Mouse (Mus musculus) intestine, embryonic 16.5 days (tissue): Measurements from ENCODE around the gene Klf12. TPM values are rescaled to one million over a fixed set of nuclear protein-coding genes. Genes with fewer than 3 reads are reported as not detected.

Experiments used
- ATAC-seq: fragments of 200-750 bp; cut with Nextera tagmentation; 2 replicates; pipeline ENCODE4 v1.8.0; 2017; ENCODE audit warnings: moderate TSS enrichment, moderate library complexity
- H3K27ac ChIP-seq: fragments of 300-500 bp; sonication (generic); 2 replicates; pipeline ENCODE4 v1.5.1; 2014; ENCODE audit warnings: mild to moderate bottlenecking, low read length
- H3K27me3 ChIP-seq: fragments of 300-500 bp; sonication (generic); replicated peaks from 2 replicates; pipeline ENCODE4 v1.6.1; 2014; ENCODE audit warnings: low read length, control low read depth, mixed read lengths; ENCODE audit not compliant: control insufficient read depth, insufficient read depth
- H3K36me3 ChIP-seq: fragments of 300-500 bp; sonication (generic); 2 replicates; pipeline ENCODE4 v1.6.1; 2014; ENCODE audit warnings: low read length, control low read depth; ENCODE audit not compliant: control insufficient read depth, insufficient read depth
- H3K4me1 ChIP-seq: fragments of 300-500 bp; sonication (generic); 2 replicates; pipeline ENCODE4 v1.6.1; 2014; ENCODE audit warnings: low read length, control low read depth, mixed read lengths; ENCODE audit not compliant: control insufficient read depth, insufficient read depth
- H3K4me2 ChIP-seq: fragments of 300-500 bp; sonication (generic); 2 replicates; pipeline ENCODE4 v1.6.1; 2014; ENCODE audit warnings: low read depth, low read length, control low read depth
- H3K4me3 ChIP-seq: fragments of 300-500 bp; sonication (generic); 2 replicates; pipeline ENCODE4 v1.5.1; 2014; ENCODE audit warnings: mild to moderate bottlenecking, low read length
- H3K9ac ChIP-seq: fragments of 300-500 bp; sonication (generic); 2 replicates; pipeline ENCODE4 v1.6.1; 2014; ENCODE audit warnings: low read depth, low read length
- H3K9me3 ChIP-seq: fragments of 300-500 bp; sonication (generic); 2 replicates; pipeline ENCODE4 v1.6.1; 2016; ENCODE audit warnings: low read length, control low read depth; ENCODE audit not compliant: control insufficient read depth
- WGBS: fragments of 180-500 bp; shearing (Covaris S2); extraction: QIAGEN DNeasy Blood & Tissue Kit; methylation state at CpG from one replicate; pipeline ENCODE4 v1.1.7; 2014; 5-methylcytosine and 5-hydroxymethylcytosine counted together
- polyA plus RNA-seq: library from polyadenylated mRNA; unstranded; fragments of >200 nt; fragmentation: Nextera tagmentation; extraction: Ambion mirVana; gene quantifications from 2 replicates; pipeline ENCODE4 v1.2.1, GENCODE M21; 2015

Klf12 gene
- polyA plus RNA-seq, 1 experiment from 2014 or later, result 8.6 TPM

DNA sequence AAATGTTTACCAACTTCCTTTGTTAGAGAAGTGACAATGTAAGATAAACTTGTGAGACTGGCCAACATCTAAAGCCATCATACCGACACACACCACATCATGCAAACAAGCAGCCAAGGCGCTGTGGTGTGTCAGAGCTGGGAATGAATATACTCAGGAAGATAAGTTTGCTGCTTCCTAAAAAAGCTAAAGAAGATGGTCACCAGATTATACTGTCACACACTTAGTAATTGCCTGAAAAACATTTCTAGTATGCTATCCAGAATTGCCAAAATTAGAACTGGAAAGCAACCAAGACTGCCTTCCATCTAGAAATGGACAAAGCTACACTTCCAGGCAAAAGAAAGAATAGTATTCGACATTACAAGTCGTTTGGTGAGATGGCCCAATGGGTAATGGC is 163.4 kb downstream of the Klf12 start:
- H3K4me1 ChIP-seq, result no peaks in the 10 kb centered on the region
- H3K9me3 ChIP-seq, result no peaks in the 10 kb centered on the region
- H3K4me3 ChIP-seq, result no peak overlapping the region
- H3K27me3 ChIP-seq, result no peaks in the 10 kb centered on the region
- no peak overlapping the region for H3K9ac ChIP-seq
- no peak for ATAC-seq
- no peaks in the 10 kb centered on the region for H3K36me3 ChIP-seq
- H3K27ac ChIP-seq, result no peak overlapping the region
- WGBS, result 91% methylated on average over 4 of the region's 4 CpGs
- no peak overlapping the region for H3K4me2 ChIP-seq

DNA sequence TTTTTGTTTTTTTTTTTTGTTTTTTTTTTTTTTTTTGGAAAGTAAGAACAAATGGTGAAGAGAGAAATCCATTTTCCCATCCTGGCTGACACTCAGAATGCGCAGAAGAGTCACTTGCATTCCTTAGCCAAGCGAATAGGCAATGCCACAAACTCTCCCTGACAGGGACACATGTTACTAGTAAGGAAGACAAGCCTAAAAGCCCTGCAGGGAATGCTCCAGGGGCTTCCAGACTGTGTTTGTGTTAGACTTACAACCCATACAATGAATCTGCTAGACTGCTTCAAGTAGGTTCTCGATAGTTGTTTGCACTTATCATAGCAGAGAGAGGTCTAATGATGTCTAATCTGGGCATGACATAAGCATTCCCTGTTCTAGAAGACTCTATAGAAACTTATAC is 164.6 kb downstream of the Klf12 start:
- WGBS, result 66% methylated on average over 3 of the region's 3 CpGs
- no peak overlapping the region for H3K9ac ChIP-seq

DNA sequence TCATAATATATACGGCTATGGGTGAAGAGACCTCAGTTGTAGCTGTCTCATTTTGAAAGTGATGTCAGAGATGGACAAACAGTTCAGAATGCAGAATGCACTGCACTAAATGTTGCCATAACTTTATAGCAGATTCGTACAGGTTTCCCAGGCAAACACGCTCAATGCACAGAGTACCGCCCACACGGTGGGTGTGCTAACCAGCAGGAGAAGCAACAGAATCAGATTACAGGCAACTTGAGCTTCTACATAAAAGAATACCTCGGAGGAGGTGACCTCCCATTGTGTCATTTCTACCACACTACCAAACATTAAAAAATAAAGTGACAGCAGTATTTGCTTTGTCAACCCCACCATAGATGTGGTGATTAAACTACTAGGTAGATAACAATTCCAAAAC is 171.1 kb downstream of the Klf12 start:
- H3K36me3 ChIP-seq, result no peaks in the 10 kb centered on the region
- H3K4me2 ChIP-seq, result no peak overlapping the region
- H3K27ac ChIP-seq, result no peak overlapping the region
- H3K4me3 ChIP-seq, result no peak overlapping the region
- no peaks in the 10 kb centered on the region for H3K27me3 ChIP-seq
- no peak overlapping the region for H3K9ac ChIP-seq
- ATAC-seq, result no peak
- no peaks in the 10 kb centered on the region for H3K9me3 ChIP-seq
- peaks cover 3% of the 10 kb centered on the region; the same call in 1 of the 2 replicates for H3K4me1 ChIP-seq
- 63% methylated on average over 6 of the region's 6 CpGs for WGBS

More for the DNA sequence above, 164.6 kb downstream of the Klf12 start:
- Histone ChIP-seq H3K36me3 (no peaks in the 10 kb centered on the region), H3K27me3 (no peaks in the 10 kb centered on the region), H3K4me3 (no peak overlapping the region), H3K4me2 (no peak overlapping the region), H3K4me1 (no peaks in the 10 kb centered on the region), H3K9me3 (no peaks in the 10 kb centered on the region), H3K27ac (no peak overlapping the region)
- ATAC-seq, result no peak

DNA sequence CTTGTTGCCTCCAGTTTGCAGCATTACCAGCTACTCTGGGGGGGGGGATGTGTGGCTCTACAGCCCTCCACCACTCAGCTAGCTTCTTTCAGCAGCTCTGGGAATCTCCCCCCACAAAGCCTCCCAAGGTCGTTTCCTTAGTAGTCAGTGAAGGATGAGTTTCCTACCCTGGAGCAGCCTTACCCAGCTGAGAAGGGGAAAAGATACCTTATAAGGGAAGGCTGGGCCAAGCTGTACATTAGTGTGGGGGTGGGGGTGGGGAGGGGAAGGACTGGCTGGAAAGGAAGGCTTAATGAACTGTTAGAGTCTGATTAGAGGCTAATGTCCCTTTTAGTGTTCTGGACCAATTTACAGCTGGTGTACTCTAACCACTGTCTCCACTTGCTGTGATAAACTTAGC is 172.7 kb downstream of the Klf12 start:
- H3K36me3 ChIP-seq, result no peaks in the 10 kb centered on the region
- H3K4me2 ChIP-seq, result no peak overlapping the region
- no peak overlapping the region for H3K9ac ChIP-seq
- H3K27ac ChIP-seq, result peak overlapping the region; percentile 11; the same call in 1 of the 2 replicates
- ATAC-seq, result peak; percentile 60
- no peaks in the 10 kb centered on the region for H3K27me3 ChIP-seq
- 10% methylated on average over 1 of the region's 1 CpGs for WGBS
- H3K4me3 ChIP-seq, result no peak overlapping the region
- peaks cover 3% of the 10 kb centered on the region; the same call in 1 of the 2 replicates for H3K4me1 ChIP-seq
- no peaks in the 10 kb centered on the region for H3K9me3 ChIP-seq

DNA sequence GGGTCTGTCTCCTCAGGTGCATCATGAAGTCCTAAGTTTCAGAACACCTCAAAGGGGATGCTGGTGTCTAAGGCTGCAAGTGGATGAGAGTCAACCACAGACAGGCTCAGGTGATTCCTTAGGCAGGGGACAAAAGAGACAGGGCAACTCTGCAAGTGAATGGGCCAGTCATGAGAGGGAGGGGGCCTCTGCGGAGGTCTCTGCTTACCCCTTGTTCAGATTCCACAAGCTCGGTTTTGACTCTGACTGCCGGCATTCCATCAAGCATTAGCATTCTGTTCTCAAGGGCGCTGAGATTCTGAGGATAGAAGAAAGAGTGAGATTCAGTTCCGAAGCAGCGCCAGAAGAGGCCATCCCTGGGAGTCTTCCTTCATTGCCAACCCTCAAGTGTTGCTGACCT is 174.9 kb downstream of the Klf12 start:
- 52% methylated on average over 6 of the region's 6 CpGs for WGBS
- no peak for ATAC-seq
- Histone ChIP-seq H3K4me3 (no peak overlapping the region), H3K36me3 (no peaks in the 10 kb centered on the region), H3K4me1 (peaks cover 3% of the 10 kb centered on the region; the same call in 1 of the 2 replicates), H3K4me2 (no peak overlapping the region), H3K27me3 (no peaks in the 10 kb centered on the region), H3K9me3 (no peaks in the 10 kb centered on the region), H3K27ac (no peak overlapping the region), H3K9ac (no peak overlapping the region)

DNA sequence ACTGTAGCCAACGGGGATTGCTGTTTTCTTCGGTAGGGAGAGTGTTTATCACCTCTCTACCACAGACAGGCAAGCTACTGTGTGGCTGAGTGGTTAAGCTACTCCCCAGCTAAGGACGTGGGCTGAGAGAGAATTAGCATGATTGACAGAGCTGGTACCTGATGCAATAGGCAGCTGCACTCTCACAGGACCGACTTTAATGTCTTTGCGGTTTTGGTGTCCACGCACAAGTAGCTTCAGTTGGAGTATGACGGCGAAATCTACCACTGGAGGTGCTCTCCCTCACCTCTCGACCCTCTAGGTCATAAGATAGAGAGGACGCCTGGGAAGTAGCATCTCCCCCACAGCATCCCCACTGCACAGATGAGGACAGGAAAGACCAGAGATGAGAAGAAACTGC is 178.9 kb downstream of the Klf12 start:
- no peak overlapping the region for H3K27ac ChIP-seq
- no peak for ATAC-seq
- H3K4me3 ChIP-seq, result no peak overlapping the region
- no peaks in the 10 kb centered on the region for H3K4me1 ChIP-seq
- no peak overlapping the region for H3K4me2 ChIP-seq
- no peak overlapping the region for H3K9ac ChIP-seq
- no peaks in the 10 kb centered on the region for H3K36me3 ChIP-seq
- WGBS, result 85% methylated on average over 10 of the region's 10 CpGs
- no peaks in the 10 kb centered on the region for H3K9me3 ChIP-seq
- H3K27me3 ChIP-seq, result no peaks in the 10 kb centered on the region

DNA sequence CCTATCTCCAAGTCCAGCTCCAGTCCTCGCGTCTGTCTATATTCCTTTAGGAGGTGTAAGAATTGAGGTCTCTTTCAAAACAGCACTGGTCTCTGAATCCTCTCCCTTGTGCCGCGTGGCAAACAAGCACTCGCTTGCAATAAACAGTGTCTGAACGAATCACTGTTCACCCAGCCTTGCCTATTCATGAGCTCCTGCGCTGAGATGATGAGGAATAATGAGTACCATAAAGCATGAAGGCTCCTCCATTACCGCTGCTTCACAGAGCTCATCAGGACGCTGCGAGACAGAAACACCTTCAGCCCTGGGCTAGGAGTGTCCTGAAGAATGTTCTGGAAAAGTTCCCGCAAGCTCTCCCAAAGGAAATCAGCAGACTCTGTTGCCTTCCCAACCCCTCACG is 179.7 kb downstream of the Klf12 start:
- Histone ChIP-seq H3K9ac (no peak overlapping the region), H3K36me3 (no peaks in the 10 kb centered on the region)

DNA sequence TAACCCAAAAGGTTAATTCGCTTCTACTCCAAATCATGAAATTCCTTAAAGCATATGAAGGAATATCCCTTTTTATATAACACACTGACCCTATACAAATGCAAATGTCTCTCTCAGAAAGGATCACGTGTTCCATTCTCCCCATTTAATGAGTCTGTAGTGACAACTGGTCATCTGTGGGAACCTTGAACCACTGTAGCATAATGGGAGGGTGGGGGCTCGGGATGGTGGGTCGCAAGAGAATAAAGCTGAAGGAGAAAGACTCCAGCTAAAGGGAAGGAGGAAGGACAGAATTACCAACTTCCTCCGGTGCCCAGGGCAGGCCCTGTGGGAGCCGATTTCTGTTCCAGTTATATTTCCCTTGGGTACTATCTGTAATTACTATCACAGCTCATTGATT is 180.7 kb downstream of the Klf12 start:
- H3K4me2 ChIP-seq, result no peak overlapping the region
- 85% methylated on average over 6 of the region's 6 CpGs for WGBS
- no peaks in the 10 kb centered on the region for H3K4me1 ChIP-seq
- no peak for ATAC-seq
- no peaks in the 10 kb centered on the region for H3K27me3 ChIP-seq
- H3K36me3 ChIP-seq, result no peaks in the 10 kb centered on the region
- H3K4me3 ChIP-seq, result no peak overlapping the region
- no peak overlapping the region for H3K27ac ChIP-seq
- H3K9me3 ChIP-seq, result no peaks in the 10 kb centered on the region
- H3K9ac ChIP-seq, result no peak overlapping the region

More for the DNA sequence above, 179.7 kb downstream of the Klf12 start:
- WGBS, result 86% methylated on average over 12 of the region's 12 CpGs
- no peaks in the 10 kb centered on the region for H3K4me1 ChIP-seq
- no peaks in the 10 kb centered on the region for H3K9me3 ChIP-seq
- no peak overlapping the region for H3K27ac ChIP-seq
- no peak overlapping the region for H3K4me2 ChIP-seq
- no peak overlapping the region for H3K4me3 ChIP-seq
- ATAC-seq, result no peak
- no peaks in the 10 kb centered on the region for H3K27me3 ChIP-seq

DNA sequence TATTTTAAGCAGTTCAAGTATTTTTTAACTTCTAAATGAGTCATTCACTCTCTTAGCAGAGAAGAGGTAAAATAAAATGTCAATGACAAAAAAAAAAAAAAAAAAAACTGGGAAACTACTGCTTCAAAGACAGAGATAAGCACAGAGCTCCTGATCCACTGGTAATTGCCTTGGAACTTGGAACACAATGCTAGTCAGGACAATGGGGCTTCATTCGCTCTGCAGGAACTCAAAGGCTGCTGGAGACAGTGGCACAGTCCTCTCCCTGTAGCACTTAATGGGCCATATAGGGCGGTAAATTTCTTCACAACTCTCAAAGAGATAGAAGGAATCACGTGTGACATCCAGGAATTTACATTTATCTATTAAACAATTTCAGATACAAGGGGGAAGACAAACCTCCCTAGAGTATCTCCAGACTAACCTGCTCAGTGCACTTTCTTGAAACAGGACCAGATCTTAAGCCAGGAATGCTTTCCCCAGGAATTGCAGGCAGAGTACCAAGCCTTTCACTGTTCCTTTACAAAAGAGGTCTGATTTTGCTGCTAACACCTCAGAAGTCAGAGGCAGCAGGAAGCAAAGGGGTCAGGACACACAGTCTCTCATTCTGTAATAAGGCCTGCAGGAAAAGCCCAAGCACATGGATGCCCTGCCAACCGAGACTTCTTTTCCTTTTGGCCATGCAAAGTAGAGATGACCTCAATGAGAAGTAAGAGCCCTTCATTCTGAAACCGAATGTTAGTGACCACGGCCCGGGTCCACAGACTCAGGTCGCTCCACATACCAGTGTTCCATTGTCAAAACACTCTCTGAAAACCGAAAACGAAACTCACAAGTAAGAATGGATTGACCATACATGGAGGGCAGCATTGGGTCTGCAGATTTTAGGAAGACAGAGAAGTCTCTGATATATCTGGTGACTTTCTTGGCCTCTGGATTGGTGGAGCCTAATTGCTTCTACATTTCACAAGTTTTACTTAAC is 187.0 kb downstream of the Klf12 start:
- H3K36me3 ChIP-seq, result no peaks in the 10 kb centered on the region
- WGBS, result 80% methylated on average over 10 of the region's 10 CpGs
- H3K4me3 ChIP-seq, result no peak overlapping the region
- H3K27me3 ChIP-seq, result no peaks in the 10 kb centered on the region
- no peaks in the 10 kb centered on the region for H3K9me3 ChIP-seq
- H3K4me1 ChIP-seq, result 0 out of 2 replicates have a peak, but pooled peaks cover 4% of the 10 kb centered on the region
- ATAC-seq, result 0 out of 2 replicates have a peak, but pooled peaks have one; percentile 57
- no peak overlapping the region for H3K27ac ChIP-seq
- no peak overlapping the region for H3K4me2 ChIP-seq
- H3K9ac ChIP-seq, result no peak overlapping the region
